Mouse (Mus musculus) natural killer cell, adult 2 months (primary cell): ENCODE measurements around the gene Xlr4a.
"Not testable (repeated sequence)": the region's sequence is repeated elsewhere in the genome, so short reads cannot be mapped to it uniquely, and the experiment has no call there.

Experiments
- DNase-seq, 2 experiments: peaks; one replicate each; pipeline ENCODE4 v3.0.0; 2022; ENCODE audit warnings: low spot score in 2 of 2

Xlr4a gene

DNA sequence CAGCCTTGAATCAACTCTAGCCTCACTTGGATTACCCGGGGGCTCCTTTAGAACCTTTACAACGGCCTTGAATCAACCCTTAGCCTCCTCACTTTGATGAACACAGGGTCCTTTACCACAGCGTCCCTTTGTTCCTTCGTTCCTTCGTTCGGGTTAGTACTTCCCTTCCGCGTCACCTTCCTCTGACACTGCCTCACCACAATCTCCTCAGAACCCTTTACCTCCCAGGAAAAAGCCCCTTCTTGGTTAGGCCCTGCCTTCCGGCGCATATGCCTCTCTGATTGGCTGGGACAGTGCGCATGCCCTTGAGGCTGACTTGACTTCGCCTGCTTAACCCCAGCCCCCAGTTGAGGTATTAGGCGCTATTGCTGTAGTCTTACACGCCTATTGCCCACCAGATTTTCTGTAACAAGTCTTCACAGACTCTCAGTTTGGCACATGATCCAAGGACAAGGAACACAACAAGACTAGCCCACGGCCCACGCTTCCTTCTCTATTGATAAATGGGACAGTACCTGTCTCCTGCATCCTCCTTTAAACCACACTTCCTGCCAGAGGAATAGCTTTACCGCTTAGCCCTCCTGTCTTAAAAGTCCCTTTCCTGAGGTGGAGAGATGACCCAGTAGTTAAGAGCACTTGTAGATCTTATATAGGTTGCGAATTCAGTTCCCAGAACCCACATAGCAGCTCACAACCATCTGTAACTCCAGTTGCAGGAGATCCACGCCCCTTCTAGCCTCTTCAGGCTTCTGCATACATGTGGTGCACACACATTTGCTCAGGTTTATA is at the start of gene Xlr4a:
Gene Xlr4a, minus strand, starts transcription at position 212 of the 789 bp plus-strand sequence.
- peak in 1 of 2 experiments; percentile 28 for DNase-seq

DNA sequence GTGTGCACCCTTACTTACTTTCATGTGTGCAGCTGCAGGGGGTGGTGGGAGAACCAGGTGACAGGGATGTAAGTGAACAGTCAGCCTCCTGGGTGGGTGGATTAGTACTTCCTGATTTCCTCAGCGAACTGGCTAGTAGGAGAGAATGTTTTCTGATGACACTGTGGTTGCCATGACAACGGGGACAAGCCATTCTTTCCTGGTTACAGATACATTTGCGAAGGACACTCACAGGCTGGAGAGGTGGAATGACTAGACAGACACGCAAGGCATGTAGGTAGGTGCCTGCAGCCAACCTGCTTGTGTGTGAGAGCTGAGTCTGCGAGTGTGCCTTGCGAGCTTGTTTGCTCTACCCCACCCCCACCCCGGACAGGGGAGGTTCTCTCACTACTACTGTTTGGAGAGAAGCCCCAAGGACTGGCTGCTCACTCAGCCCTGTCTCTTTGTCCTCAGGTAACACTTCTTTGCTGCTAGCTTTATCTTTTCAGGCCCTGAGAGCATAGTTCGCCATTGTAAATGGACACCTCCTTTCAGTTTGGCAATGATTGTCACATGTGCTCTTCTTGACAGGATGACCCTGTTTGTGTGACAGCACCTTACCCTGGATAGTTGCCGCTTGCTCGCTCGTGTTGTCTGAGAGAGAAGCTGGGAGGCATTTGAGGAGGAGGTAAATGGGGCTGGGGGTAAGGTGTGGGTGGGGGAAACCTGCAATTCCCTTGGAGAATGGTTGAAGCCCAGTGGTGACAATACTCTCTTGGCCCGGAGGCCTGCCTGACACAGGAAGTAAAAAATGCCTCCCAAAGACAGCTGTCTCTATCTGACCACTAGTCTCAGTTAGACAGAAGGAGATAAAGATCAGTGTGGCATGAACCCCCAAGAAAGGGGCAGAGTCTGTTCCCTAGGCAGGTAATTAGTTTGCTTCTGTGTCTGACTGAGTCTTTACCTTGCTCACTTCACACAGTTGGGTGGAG is 40.9 kb upstream of the Xlr4a start:
- DNase-seq: not testable (repeated sequence)

DNA sequence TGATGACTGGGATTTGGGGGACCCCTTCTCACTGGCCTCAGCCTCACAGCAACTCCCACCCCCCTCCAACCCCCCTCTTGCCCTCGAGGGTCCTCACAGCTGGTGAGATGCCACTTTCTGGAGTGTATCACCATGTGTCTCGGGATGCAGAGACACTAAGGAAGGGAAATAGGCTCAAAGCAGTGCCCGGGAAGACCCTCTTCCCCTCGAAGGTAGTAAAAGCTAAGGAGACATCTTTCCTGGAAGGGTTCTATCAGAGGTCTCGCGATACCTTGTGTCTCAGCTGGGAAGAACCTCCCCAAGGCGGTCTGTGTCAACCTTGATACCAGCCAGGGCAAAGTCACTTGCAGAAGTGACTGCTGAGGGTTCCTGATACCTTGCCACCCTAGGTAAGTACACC is 34.5 kb upstream of the Xlr4a start, which contains the start of gene Gm14685:
Gene Gm14685, plus strand, starts transcription at position 301 of the 400 bp plus-strand sequence.
- not testable (repeated sequence) for DNase-seq

DNA sequence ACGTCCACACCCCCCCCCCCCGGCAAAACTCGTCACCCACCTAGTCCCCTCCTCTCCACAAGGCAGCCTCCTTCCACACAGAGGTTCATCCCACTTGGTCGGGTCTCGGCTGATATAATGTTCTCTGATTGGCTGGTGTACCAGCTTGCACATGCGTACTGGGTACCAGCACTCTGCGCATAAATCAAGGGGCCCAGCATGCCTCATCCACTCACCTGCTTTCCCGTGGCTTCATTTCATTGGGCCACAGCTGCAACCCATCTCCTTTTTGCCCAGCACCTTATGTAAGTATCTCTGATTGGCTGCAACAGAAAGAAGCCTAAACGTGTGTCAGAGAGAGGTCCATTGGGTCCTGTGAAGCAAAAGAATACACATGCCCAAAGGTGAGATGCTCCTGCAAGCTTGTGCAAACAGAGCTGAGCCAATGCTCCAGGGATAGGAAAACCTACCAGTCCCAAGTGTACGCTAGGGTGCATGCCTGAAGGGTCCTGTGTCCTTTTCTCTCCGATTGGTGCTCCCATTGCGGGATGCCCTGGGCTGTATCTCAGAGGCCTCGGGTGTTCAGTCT is 14.7 kb upstream of the Xlr4a start, which contains the start of gene Xlr3a:
Gene Xlr3a, minus strand, starts transcription at position 155 of the 568 bp plus-strand sequence.
- DNase-seq: not testable (repeated sequence)

DNA sequence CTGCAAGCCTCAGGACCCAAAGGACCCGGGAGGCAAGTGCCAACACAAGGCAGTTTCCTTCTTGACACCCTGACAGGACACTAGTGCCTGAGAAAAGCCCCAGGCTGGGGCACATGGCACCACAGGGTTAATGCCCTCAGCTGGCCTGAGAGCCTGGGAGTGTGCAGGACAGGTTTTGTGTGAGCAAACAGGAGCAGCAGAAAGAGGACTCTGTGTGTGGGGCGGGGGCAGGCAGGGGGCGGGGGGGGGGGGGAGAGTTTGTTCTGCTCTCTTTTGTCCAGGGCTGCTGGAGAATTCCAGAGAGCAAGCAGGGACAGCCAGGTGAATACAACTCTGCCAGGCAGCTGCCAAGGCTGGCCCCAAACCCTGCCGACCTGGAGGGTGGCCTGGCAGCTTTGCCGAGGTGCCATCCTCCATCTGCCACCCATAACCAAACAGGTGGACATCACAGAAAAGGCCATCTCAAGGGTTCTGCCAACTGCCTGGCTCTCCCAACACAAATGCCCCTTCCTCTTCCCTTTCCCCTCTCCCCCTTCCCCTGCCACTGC is 15.4 kb downstream of the Xlr4a start:
- not testable (repeated sequence) for DNase-seq

DNA sequence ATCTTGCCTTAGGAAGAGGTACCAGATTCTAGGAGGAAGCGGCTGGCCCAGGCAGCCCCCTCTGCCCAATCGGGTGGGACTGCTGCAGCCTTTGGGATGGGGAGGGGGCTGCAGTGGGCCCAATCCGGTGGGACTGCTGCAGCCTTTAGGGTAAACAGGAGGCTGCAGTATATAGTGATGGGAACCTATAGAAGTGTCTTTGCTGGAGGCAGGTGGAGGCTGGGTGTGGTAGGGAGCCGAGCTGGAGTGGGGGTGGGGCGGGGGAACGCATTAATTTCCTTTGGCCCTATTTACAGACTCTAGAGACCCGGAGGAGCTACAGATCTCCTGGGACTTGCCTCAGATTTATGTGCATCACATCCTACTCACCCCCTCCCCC is 17.9 kb downstream of the Xlr4a start, which contains the start of gene Pnma3:
Gene Pnma3, plus strand, starts transcription at position 373 of the 379 bp plus-strand sequence.
- no peak for DNase-seq

DNA sequence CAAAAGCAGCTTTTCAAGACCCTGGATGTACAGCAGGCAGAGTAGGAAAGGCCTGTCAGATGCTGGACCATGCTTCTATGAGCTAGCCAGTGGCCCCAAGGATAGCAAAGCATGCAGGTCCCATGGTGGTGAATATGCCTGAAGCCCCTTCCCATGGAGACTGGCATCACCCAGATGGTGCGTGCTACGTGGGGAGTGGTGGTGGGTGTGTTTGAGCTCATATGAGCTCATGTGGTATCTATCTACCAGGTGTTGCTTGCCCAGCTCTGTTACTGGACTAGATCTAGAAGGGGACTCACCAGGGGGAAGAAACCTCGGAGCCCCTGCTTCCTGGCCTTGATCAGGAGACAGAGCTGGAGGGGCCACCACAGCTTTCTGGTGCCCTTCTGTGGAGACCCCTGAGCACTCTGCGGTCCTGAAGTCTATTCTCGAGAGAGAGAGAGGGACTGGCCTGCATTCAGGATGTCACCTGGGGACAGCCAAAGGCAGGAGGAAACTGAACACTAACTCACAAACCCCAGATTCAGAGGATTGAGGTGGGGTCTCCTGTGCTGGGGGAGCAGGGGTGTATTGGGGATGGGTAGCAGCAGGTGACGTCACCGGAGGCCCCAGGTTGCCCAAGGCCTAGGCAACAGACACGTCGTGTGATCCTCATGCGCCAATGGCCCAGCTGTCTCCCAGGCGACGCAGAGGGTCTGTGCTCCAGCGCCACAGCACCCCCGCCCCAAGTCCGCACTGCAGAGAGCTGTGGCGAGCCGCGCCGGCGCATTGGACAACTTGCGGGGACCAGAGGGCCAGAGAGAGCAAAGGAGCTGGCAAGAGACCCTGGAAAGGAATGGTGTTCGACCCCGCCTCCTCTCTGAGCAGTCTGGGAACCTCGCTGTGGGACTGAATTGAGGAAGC is 18.5 kb downstream of the Xlr4a start:
- DNase-seq: no peak

DNA sequence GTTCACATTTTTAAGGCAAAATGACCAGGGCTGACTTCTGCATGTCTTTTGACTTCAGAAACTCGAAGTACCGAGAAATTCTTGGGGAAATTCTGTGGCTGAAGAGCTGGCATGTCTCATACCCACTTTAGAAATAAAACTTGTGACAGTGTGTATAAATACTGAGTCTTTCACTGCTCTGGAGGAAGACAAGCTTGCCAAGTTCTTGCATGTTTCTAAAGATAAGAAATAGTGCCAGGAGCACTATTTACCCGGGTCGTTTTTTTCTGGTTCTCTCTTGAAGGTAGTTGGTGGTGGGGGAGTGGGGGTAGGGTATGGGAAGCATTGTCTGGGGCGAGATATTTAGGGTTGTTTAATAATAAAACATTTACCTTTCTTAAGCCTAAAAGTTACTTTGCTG is 20.0 kb downstream of the Xlr4a start:
- no peak for DNase-seq

DNA sequence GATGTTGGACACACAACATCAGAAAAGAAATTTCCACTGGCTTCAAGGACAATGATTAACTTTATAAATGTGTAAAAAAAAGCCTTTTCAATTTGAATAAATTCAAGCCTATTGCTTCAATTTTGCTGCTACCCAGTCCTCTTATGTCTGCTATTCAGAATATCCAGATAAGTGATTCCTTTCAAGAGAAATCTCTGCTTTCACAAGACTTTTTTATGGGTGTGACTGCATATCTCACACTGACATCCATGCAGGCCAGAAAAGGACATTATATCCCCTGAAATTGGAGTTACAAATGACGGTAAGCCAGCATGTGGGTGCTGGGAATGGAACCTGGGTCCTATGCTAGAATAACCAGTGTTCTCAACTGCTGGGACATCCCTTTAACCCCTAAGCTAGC is 20.8 kb downstream of the Xlr4a start:
- no peak for DNase-seq

DNA sequence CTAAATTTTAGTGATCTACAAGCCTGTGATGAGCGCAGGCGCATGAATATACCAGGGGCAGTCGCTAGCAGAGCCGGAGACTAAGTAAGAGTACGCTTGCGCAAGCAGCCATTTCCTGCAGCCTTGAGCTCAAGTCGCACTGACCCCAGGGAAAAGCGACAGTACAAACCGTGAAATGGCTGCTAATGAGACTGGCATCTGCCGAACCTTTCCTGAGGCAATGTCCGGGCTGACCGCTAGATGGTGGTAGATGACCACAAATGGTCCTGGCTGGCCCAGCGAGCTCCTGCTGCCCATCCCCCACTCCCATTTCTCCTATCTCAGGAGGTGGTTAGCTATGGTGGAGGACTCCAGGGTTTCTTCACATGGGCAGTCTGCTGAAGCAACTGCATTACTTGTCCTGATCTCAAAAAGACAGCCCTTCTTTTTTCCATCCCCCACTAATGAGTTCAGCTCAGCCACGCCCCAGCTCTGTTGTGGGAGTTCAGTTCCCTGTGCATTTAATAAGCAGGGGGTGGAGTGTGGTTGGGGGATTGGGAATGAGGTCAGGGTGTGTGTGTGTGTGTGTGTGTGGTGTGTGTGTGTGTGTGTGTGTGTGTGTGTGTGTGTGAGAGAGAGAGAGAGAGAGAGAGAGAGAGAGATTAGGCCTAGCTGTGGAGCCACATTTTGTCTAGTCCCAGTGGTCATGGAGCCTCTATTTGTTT is 28.3 kb downstream of the Xlr4a start:
- peak; percentile 88 to 90 for DNase-seq

DNA sequence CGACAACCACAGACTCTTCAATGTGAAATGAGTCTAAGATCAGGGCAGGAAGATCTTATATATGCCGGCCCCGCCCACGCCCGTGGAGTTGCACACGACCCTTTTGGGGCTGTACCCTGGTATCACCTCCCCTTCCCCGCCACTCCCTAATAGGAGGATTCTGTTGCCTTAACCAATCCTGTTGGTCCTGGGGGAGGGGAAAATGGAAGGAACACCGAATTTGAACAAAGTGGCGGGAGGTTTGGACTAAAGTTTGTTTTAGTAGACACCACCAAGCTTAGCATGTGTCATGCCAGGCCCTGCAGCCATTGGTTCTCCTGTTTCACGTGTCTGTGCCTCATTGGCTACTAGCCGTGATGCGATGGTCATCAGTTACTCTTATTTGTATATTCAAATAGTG is 42.6 kb downstream of the Xlr4a start:
- no peak for DNase-seq

DNA sequence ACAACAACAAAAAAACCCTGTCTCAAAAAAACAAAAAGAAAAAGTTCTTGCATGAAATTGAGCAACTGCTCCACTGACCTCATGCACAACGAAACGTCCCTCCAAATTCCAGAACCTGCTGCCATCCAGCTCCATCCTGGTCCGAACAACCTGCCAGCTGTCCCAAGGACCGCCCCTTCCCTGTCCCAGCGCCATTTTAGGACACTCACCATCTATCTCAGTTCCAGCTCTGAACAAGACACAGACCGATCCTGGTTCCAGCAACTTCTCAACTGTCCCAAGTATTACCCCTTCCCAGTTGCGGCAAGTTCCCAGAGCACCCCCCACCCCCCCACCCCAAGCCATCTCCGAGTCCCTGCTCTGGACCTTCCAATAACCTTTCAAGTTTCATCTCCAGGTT is 43.4 kb downstream of the Xlr4a start:
- DNase-seq: no peak

DNA sequence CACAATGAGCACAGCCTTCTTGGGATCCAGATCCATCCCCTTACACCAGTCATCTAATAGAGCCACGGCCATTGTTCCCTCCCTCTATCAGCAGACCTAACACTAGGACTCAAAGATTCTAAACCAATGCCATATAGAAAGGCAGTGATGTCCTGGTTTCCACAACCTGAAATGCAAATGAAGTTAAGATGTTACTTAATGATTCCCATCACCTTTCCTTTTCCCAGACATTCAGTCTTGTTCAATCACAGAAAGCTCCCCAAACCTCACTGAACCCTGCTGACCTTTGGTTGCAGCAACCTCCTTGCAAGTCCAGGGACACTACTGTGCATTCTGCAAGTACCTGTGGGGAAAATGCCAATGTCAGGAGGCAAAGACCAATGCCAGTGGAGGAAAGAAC is 45.3 kb downstream of the Xlr4a start, which contains the start of gene Pnma5:
Gene Pnma5, minus strand, starts transcription at position 101 of the 400 bp plus-strand sequence.
- DNase-seq: no peak
